Mouse (Mus musculus) erythroid progenitor cell, adult 5-6 weeks (primary cell): Measurements from ENCODE around the gene Tnfrsf4. TPM values are rescaled to one million over a fixed set of nuclear protein-coding genes. Genes with fewer than 3 reads are reported as not detected.

ENCODE experiments used
- ATAC-seq: replicated peaks from 2 replicates; pipeline ENCODE4 v1.8.0; 2016; ENCODE audit warnings: moderate number of reproducible peaks, mild to moderate bottlenecking, moderate TSS enrichment, inconsistent platforms; ENCODE audit not compliant: poor library complexity, low FRiP score, severe bottlenecking
- total RNA-seq, 2 experiments: library from RNA; stranded (forward) in 1 of 2; stranded (reverse) in 1 of 2; fragments of 150-400 nt in 1 of 2; fragments of 186-747, 209-891 nt in 1 of 2; gene quantifications; 2 replicates each; pipeline versions ENCODE4 v1.2.3 to v1.2.4; 2015 to 2017; ENCODE audit warnings: low replicate concordance in 2 of 2

Gene Tnfrsf4
- total RNA-seq (2015; ENCODE audit: low replicate concordance) (3.4 TPM in 1 of 2 replicates, not detected in the other), total RNA-seq (2017; ENCODE audit: low replicate concordance) (0.61 and 8.2 TPM in 2 replicates)

DNA sequence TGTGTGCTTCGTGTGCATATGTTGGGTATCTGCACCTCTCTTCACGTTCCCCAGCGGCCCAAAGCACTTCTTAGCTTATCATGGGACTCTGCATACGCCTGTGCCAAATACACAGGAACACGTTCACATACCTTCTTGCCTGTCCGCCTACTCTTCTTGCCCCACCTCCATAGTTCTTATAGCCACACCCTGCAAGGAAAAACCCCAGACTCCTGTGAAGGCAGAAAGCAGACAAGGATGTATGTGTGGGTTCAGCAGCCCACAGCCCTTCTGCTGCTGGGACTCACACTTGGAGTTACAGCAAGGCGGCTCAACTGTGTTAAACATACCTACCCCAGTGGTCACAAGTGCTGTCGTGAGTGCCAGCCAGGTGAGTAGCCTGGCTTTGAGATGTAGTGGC, at the start of gene Tnfrsf4:
Tnfrsf4 (plus strand) TSS at position 207 of the 400 bp plus-strand sequence.
- no peak for ATAC-seq

DNA sequence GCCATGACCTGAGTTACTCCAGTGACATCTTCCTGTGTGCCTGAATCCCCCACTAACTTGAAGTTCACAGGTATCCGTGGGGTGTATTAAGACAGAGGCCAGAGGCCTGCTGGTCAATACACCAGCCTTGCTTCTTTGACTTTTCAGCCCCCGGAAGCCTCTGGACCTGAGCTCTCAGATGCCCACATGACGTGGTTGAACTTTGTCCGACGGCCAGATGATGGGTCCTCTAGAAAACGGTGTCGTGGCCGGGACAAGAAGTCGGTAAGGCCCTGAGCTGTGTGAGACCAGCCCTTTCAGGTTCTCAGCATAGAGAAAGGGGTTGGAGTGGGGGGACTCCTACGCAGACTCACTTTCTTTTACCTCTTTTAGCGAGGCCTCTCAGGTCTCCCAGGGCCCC, 49.2 kb upstream of the Tnfrsf4 start:
- no peak for ATAC-seq

DNA sequence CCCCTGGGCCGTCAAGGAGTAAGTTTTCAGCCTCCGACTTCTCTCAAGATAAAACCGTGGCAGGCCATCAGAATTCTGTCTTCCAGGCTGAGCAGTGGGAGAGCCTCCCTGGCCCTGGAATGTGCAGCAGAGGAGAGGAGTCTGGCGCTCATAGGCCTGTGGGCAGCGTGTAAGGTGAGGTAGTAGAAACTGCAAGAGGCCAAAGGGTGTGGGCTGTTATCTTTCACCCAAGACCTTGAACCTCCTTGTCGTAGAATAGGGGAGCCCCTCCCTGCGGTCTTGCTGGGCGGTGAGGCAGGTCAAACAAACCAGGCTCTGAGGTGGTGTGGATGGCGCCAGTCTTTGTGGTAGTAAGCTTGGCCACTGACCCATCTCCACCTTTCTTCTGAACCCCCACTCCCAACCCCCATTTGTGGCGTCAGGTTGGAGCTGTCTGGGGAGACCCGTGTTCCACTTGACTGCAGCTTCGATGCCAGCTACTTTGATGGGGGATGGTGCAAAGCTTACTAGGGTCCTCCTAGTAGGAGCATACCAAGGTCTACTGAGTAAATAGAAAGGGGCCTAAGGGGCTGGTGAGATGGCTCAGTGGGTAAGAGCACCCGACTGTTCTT, 44.5 kb upstream of the Tnfrsf4 start:
- ATAC-seq = peak; percentile 77

DNA sequence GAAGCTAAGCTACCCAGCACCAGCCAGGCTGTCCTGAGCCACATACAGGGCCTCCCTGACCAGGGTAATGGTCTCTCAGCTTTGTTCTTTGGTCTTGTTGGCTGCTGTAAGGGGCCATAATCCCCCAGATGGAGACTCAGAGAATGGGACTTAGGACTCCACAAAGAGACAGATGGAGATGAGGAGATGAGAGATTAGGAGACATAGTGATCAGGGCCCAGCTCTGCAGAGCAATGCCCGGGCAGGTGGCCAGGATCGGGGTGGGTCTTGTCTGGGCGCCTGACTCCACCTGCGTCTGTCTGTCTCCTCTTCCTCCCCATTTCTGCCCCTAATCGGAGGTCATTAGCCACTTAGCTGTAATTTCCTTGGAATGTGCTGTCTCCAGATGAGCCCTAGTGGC, 43.4 kb upstream of the Tnfrsf4 start:
- ATAC-seq = 0 out of 2 replicates have a peak, but pooled peaks have one; percentile 44

- no peak for ATAC-seq
Measured at GRCm38 (mm10) chr4:155972651-155973050, 41.0 kb upstream of the Tnfrsf4 start.

GRCm38 (mm10) chr4:155973239-155973638, 40.4 kb upstream of the Tnfrsf4 start:
- ATAC-seq = no peak

GRCm38 (mm10) chr4:155981436-155982082, 32.1 kb upstream of the Tnfrsf4 start:
- ATAC-seq = no peak

DNA sequence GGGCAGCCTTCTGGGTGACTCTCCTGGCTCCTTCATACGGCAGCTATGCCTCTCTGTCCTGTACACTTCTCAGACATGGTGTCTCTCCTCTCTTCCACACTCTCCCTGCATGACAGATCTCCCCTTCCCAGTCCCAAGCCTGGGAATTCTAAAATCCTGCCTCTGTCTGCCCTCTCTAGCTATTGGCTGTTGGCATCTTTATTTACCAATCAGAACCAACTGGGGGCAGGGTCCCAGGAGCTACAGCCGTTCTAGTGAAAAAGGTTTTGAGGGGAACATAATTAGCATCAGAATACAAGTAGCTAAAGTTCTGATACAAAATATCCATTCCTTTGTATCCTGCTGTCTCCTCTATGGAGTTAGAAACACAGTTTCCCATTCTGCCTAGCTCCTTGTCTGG, 29.9 kb upstream of the Tnfrsf4 start:
- 0 out of 2 replicates have a peak, but pooled peaks have one; percentile 47 for ATAC-seq

DNA sequence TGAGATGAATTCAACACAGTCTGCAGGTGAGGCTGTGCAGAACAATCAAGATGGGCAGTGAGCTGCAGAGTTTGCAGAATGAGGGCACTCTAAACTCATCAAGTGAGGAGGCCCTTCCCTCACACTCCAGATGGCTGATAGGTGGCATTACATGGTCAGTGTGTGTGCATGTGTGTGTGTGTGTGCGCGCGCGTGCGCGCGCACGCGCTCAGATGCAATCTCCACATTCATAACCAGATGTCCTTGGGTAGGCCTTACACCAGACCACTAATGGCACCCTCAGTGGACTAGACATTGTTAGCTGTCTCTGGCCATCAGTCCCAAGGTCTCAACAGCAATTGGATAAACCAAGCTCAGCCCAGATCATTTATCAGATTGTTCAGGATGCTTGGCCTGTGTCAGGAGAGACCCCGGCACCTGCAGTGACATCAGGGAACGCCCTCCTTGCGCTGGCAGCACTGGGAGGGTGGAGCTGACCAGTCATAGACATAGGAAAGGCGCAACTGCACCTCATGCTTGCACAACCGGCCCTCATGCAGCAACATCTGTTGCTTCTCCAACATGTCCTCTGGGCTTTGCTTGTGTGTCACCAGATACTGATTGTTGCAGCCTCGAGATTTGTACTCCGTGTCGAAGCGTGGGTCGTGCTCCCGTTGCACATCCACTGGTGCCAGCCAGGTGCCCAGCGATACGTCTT, 22.3 kb upstream of the Tnfrsf4 start:
- ATAC-seq = no peak

- ATAC-seq = no peak
Measured at GRCm38 (mm10) chr4:155991908-155992230, 21.8 kb upstream of the Tnfrsf4 start.

DNA sequence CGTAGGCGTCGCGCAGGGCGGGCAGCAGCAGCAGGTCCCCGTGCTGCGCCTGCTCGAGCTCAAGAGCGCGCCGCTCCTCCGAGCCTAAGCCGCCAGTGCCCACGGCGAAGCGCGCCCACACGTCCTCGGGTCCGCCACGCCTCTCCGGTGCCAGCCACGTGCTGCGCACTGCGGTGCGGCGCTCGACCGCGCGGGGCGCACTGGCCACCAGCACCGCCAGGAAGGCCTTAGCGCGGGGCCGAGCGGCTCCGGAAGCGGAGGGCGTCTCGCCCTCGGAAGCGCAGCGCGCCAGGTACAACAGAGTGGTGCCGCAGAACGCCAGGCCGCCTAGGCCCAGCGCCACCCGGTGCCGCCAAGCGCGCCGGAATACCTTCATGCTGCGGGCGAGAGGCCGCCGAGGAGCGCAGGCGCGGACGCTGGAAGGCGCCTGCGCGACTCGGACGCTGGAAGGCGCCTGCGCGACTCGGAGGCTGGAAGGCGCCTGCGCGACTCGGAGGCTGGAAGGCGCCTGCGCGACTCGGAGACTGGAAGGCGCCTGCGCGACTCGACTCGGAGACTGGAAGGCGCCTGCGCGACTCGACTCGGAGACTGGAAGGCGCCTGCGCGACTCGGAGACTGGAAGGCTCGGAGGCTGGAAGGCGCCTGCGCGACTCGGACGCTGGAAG, 21.3 kb upstream of the Tnfrsf4 start, which contains the start of the genes B3galt6 and Sdf4:
B3galt6 (minus strand) TSS at position 409 of the 665 bp plus-strand sequence.
Sdf4 (plus strand) TSS at position 632 of the 665 bp plus-strand sequence.
- peak; percentile 83 for ATAC-seq

DNA sequence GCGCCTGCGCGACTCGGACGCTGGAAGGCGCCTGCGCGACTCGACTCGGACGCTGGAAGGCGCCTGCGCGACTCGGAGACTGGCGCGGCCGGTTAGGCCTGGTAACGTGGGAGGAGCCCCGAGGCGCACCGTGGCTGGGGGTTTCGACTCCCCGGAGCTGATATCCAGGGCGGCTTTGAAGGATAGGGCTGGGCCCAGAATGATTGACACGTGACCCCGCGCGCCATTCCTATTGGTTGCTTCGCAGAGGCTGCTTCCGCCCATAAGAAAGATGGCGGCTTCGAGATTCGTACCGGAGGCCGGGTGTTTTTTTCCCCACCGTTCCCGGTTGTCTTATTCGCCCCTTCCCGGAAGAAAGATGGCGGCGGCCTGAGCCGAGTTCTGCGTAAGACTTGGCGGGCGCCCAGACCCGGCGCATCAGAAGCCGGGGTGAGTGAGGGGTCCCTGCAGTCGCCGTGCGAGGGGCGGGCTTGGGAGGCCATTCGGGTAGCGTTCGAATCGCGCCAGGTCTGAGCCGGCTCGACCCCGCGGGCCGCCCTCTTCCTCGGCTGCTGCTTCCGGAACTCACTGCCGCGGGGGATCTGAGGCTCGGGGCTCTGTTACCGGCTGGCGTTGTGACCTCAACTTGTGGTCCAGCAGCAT, 20.6 kb upstream of the Tnfrsf4 start:
- ATAC-seq = peak; percentile 82

GRCm38 (mm10) chr4:155993606-155994005, 20.0 kb upstream of the Tnfrsf4 start:
- no peak for ATAC-seq

DNA sequence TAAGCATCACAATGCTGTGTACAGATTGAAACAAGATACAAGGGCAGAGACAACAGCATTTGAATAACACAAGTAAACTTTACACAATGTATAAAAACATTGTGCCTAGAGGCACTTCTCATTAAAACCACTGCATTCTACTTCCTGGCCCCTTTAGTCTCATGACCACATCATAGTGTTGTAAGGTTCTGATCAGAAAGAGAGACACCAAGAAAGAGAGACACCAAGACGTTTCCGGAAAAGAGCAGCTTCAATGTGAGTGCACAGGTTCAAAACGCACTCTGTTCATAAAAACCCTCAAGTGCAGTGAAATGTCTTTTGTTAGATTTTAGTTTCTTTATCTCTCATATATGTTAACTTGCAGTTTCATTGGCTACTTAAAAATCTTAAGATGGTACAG, 9.5 kb upstream of the Tnfrsf4 start:
- ATAC-seq = no peak

GRCm38 (mm10) chr4:156008369-156008768, 5.3 kb upstream of the Tnfrsf4 start:
- no peak for ATAC-seq

DNA sequence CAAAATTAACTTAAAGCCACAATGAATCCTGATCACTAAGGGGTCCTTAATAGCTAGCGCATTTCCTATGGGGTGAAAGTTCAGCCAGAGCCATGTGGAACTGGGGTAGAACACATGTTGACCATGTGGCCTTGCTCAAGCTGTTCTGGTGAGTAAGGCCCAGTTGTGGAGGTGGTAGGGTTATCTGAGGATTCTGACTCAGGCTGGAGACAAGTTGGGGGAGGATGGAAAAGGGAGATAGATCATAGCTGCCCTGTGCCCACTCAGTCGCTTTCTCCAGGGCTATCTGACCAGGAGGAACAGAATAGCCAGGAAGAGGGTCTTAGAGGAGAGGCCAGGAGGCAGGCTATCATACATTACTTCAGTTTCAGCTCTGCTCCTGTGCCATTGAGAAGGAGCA, 793 bp downstream of the Tnfrsf4 start:
- no peak for ATAC-seq

DNA sequence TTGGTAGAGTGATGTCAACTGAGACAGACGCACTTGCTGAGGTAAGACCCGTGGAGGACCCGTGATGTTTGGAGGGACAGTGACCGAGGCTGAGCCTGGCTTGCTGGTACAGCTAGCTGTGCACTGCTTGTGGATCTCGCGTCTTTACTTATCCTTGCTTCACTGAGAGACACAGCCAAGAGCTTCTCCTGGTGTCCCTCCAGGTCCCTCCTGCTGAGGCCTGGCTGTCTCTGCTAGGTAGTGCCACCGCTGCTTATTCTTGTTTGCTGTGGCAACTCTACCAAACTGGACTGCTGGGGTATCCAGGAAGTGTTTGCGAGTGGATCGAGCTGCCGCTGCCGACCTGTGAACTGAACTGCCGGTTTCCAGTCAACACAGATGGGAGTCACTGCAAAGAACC, 6.1 kb downstream of the Tnfrsf4 start:
- no peak for ATAC-seq

GRCm38 (mm10) chr4:156021381-156021780, 7.7 kb downstream of the Tnfrsf4 start:
- no peak for ATAC-seq

DNA sequence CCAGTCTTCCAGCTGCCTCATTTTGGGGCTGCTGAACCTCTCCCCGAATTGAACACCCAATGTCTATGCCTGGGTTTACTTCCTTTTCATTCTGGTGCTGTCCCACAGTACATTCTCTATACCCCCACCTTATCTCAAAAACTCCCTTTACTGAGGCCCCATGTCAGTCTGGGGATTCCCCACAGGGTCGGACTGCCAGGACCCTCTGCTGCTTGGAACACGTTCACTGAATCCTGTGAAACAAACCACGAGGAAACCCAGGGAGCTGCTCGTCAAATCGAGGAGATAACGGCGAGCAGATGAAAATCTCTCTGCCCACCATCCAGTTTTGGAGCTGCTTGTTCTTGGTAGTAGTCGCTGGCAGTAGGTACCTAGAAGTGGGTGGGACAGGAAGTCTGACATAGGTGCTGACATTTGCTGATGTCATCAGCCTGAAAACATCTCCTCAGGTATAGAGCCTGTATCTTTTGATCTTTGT, 8.3 kb downstream of the Tnfrsf4 start:
- ATAC-seq = no peak

GRCm38 (mm10) chr4:156023520-156023919, 9.9 kb downstream of the Tnfrsf4 start:
- no peak for ATAC-seq
